Mouse (Mus musculus): ENCODE measurements around the gene Ccdc17. TPM values are rescaled to one million over a fixed set of nuclear protein-coding genes. Genes with fewer than 3 reads are reported as not detected.

Ccdc17 gene
- 1 to 10 TPM; 3.1 to 3.5 (median 3.3) TPM for total RNA-seq (2022)

DNA sequence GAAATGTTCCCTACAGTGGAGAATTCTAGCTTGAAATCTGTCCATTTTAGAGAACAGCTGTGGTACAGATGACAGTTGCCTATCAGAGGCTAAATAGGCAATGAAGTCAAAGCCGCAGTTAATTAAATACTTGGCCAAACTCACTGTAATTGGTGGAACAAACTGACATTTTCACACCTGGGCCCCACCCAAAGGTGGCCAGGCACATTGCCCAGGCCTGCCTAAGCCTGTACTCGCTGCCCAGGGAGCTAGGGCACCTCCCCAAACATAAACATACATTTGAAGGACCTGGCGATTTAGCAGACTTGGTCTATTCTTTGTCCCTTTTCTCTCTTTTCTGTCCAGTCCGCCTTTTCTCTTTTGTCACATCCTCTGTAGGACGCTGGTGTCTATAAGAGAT is at the start of gene Ccdc17:
TSS of gene Ccdc17 (plus strand) at position 276 of the 400 bp plus-strand sequence.
- DNase-seq (ENCODE audit: low spot score): no peak

DNA sequence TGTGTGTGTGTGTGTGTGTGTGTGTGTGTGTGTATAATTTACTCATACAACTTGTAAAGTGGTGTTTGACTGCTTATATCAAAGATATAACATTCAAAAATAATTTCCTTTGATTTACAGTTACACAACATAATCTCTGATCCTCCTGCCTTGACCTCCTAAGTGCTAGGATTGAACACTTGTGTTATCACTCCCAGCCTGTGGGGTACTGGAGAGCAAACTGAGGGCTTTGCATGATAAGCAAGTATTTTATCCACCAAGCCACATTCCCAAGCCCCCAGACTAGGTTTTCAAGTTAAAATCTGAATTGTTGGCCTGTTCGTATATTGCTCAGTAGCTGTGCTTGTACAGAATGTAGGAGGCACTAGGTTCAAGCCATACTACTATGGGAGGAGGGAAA is 46.0 kb upstream of the Ccdc17 start:
- DNase-seq (ENCODE audit: low spot score): no peak

DNA sequence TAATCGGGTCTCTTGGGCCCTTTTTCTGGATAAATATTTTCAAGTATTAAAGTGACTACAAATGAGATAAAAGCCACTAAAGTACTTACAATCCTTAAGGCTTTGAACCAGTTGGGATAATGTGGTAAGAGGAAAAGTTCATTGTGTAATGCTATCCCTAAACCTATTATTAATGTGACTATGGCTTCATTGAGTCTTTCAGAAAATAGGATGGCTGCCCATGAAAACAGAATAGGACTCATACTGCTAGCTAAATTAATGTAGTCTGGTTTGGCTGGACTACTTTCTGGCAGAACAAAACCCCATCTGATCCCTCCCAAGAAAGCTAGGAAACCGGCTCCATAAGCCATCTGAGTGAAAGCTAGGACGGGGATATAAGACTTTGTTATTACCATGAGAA is 43.4 kb upstream of the Ccdc17 start:
- no peak for DNase-seq (ENCODE audit: low spot score)

DNA sequence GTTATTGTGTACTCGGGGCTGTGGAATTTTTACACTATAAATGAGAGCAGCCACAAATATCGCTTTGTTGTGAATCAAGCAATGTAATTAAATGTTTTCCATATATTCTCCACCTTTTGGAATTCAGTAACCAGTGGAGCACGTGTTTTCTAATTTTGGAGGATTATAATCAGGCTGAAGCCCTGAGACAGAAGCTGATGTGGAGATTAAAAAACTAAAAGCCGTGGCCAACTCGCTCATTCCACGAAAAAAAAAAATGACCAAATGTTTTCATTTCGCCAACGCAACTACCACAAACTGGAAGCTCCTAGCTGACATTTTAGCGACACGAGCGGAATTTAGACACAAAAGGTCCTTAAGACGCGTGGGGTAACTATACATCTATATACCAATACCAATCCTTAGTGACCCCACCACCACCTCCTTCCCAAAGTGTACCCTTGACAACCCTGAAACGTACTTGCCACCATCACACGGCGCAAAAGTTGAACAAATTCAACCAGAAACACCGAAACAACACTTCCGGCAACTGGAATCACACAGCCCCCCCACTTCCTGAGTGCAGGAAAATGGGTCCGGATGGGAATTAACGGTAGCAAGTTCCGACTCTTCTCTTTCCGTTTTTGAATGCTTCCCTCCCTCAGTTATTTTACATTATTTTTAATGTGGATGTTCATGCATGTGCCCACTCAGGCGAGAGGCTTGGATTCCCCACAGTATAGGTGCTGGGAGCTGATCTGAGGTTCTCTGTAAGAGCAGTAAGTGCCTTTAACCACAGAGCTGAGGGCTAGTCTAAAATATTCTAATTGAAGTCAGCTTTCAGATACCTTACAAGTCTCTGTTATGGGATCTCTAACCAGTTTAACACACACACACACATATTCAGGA is 40.8 kb upstream of the Ccdc17 start, which contains the start of gene Tmem69:
TSS of gene Tmem69 (minus strand) at position 524 of the 888 bp plus-strand sequence.
- peak; percentile 79 for DNase-seq (ENCODE audit: low spot score)

DNA sequence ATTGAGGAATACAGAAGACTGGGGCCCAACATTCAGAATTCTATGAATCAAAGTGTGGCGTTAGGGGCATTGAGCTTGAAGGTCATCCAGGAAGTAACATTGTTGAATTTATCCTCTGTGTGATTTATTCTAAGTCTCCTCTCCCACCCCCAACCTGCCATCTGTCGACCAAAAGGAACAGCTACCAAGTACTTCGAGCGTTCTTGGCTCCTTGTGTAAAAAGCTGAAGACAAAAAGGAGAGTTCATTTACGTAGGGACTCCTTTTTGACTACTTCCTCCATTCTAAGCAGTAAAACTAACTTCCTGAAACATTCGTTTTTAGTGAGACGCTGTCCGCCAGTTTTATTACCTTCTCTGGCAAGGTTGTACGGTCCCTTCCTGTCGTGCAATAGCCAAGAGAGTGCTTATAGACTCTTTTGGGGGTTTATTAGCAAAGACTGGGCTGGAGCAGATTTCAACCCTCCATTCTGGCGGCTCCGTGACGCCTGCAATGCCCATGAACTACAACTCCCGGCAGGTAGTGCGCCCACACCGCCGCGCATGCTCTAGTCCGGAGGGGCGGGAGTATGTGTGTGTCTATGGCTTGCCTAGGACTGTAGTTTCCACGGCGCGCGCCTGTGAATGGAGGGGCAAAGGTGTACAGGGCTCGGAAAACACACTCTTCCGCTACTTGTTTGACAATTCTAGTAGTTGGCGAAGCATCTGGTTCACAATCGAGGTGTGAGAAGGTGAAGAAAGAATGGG is 39.7 kb upstream of the Ccdc17 start:
- DNase-seq (ENCODE audit: low spot score): peak; percentile 95

DNA sequence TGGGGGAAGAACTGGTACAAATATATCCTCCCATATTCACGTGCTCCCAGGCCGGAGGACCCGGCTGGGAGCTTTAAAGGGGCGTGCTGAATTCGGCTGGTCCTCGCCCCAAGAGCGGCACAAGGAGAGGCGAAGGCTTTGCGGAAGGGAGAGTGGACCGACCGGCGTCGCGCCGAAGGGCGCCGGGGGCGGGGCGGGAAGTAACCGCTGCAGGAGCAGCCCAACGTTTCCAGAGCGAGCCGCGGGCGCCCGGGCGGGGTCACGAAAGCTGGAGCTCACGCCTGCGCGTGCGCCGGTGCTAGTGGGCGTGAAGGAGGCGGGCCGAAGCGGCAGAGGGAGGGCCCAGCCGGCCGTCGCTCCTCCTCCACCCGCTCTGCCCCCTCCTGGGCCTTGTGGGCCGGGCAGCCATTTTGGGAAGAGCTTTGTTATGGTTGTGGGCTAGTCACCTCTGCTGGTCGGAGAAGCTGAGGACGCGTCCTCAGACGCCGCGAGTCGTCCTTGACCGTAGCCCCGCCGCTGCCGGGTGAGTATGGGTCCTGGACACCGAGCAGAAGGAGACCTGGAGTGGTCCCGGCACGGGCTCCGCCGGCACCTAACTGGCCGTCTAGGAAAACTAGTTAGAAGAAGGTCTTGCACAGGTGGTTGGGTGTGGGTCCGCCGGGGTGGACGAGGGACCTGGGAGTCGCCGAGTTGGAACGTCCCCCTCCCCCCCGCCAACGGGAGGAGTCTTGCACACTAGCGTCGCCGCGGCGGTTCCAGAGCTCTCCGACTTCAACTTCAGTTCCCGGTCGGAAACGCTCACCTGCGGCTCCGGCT is 38.9 kb upstream of the Ccdc17 start, which contains the start of gene Gpbp1l1:
TSS of gene Gpbp1l1 (plus strand) at position 353 of the 816 bp plus-strand sequence.
- DNase-seq (ENCODE audit: low spot score): peak; percentile 95

DNA sequence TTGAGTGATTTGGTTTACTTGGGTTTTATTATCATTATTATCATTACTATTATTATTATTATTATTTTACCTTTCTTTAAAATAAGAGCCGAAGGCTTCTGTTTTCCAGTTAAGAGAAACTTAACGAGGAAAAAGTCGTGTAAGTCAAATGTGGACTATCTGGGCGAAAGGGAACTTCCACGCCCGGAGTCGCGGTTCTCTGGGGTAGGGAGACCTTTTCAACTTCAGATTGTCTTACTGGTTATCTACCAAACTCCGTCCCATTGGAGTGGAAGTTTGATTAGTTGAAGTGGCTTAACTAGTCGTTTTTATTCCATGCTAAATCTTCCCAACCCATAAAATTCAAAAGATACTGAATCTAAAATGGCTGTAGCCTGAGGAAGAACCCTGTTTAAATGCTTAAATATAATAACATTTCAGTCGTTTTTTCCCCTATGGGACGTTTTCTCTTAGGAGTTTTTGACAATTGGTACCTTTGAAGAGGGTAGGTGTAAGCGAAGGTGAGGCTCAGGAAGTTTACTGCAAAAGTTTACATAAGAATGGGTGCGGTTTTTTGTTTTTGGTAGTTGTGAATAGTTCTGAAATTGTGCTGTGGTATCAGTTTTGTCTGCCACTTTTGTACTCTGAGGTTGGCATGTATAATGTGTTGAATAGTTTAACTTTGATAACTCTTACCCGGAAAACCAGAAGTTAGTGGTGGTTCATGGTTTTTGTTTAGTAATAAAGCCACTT is 38.1 kb upstream of the Ccdc17 start:
- DNase-seq (ENCODE audit: low spot score): no peak

DNA sequence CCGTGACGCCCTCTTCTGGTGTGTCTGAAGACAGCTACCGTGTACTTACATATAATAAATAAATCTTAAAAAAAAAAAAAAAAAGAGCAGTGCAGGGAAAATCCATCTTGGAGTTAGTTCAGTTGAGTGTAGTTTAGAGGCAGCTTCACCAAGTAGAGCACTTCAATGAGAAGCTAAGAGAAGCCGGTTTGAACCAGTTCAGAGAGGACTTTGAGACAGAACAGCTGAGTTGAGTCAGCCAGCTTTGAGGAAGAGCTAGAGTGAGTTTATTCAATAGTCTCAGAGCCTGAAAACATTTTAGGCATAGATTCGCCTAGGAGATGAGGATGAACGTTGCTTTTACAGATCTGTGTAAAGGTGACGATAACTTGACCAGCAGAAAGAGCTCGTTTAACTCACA is 661 bp upstream of the Ccdc17 start:
- no peak for DNase-seq (ENCODE audit: low spot score)

DNA sequence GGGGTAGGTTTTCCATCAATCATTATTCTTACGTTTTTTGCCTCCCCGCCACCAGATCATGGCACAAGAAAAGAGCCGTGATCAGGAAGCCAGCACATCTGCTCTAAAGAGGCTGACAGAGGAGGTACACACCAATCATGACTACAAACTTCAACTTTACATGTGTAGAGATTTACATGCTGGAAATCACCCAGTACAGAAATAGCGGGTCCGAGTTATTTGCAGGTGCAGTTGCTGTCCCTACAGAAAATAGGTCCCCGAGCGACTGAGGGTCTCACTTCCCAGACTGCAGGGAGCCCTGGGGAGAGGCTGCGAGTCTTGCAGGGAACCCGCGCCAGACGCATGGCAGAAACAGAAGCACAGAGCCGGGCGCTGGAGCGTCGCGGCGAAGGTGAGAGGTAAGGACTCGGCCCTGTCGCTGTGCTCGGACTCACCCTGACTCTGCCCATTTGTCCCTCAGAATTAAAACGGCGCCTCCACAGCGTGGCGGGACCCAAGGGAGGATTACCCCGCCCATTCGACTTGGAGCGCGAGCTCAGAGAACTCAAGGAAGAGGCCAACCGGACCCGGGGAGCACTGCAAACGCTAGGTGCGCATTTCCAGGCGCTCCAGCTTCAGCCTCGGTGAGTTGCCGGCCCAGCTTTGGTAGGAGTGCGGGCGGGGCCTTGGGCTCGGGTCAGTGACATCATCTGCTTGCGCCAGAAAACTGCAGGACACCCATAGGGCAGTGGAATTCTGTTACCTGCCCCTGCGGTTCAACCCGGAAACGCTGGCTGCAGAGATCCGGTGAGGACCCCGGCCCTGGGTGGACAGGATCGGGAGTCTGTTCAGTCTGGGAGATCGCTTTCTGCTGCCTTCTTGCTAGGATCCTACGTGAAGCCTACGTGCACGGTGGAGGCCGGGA is 776 bp downstream of the Ccdc17 start:
- peak; percentile 87 for DNase-seq (ENCODE audit: low spot score)

DNA sequence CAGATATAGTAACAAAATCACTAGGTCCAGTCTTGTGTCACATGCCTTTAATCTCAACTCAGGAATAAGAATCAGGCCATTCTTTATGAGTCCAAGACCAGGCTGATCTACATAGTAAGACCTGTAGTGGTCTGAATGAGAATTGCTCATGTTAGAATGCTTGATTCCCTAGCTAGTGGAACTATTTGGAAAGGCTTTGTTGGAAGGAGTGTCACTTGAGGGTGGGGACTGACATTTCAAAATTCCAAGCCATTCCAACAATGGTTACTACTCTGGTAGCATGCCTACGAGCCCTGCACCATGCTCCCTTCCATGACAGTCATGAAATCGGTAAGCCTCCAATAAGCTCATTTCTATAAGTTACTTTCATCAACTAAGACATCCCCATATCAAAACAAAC is 16.2 kb downstream of the Ccdc17 start:
- no peak for DNase-seq (ENCODE audit: low spot score)

DNA sequence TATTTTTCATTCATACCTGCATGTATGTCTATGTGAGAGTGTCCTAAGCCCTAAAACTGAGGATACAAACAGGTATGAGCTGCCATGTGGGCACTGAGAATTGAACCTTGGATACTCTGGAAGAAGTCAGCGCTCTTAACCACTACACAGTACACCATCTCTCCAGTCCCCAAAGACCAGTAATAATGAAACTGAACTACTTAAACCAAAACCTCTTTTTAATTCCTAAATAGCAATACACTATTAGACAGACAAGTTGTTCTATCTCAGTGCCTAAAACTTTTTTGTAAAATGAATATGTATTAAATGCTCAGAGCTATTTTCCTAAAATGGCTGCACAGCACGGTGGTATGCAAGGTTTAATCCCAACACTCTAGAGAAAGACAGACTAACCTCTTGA is 18.8 kb downstream of the Ccdc17 start:
- DNase-seq (ENCODE audit: low spot score): no peak

DNA sequence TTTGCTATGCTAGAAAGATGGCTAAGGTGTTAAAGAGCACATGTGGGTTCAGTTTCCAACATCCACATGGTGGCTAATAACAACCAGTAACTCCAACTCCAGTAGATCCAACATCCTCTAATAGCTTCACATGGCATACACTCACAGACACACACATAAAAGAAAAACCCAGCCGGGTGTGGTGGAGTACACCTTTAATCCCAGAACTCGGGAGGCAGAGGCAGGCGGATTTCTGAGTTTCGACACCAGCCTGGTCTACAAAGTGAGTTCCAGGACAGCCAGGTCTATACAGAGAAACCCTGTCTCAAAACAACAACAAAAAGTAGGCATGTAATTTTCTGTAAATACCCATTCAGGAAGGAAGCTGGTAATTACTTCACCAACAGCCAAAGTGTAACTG is 28.4 kb downstream of the Ccdc17 start:
- no peak for DNase-seq (ENCODE audit: low spot score)

DNA sequence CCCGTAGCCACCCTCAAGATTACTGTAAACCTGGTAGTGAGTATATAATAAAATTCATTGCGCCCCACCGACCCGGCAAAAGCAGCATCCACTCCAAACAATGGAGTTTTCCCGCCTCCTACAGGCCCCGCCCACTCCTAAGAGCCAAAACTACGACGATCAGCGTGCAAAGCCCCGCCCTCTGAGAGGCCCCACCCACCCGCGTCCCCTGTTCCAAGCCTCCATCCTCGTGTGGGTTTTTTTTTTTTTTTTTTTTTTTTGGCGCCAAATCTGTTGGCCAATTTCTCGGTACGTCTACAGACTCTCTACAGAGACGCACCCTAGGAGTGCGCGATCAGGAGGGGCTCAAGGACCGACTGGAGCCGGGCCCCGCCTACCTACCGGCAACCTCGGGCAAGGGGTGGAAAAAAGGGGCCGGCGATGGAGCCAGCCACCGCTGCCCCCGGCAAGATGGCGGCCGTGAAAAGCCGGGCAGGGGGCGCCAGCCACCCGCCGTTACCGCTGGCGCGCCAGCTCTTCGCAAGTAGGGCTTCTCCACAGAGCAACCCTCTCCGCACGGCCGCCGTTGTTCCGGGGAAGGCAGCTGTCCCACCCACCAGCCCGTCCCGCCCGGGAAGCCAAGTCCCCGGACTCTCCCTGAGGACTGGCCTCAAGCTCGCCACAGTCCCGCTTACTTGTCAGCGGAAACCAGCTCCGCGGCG is 30.4 kb downstream of the Ccdc17 start:
- DNase-seq (ENCODE audit: low spot score): peak; percentile 76

DNA sequence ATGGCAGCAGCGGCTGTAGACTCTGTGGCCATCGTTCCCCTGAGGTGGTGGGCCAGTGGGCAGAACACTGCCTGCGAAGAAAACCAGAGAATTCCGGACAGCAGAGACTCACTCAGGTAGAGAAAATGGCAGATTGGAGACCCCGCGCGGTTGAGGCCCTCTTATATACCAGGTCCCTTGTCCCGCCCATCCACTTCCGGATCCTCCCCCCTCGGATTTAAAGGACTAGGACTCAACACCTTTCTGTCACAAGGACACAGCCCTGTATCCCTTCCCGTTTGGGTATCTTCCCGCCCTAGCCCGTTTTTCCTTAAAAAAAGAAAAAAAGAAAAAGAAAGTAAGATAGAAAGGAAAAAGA is 30.9 kb downstream of the Ccdc17 start:
- DNase-seq (ENCODE audit: low spot score): peak; percentile 96

DNA sequence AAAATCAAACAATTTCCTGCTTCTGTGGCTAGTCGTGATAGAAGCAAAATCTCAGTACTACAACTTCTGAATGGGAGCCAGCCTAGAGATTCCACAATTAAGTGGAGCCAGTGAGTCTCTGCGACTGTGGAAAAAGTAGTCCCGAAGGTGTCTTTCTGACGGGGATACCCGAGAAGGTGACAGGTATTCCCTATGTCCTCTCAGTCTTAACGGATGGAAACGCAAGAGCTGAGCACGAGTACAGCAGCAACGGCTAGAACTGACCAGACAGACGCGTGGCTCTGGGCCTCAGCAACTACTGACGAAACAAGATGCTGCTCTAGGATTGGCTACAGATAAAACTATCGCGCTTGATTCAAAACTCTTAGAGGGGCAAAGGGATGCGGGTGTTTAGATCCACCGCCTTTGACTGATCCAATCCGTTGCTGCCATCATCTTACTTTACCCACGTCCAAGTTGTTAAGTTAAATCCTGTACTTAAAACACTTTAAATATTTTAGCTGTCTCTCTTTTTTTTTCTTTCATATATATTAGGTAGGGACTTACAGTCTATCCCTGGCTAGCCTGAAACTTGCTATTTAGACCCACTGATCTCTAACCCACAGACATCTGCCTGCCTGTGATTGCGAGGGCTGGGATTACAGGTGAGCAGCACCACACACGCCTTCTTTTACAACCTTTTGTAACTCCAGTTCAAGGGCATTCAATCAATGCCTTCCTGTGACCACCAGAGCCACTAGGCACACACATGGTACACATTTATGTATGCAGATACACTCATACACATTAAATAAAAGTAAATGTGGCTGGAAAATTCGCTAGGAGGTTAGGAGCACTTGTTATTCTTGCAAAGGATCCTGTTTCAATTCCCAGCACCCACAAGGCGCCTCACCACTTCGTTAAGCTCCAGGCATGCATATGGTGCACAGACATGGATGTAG is 31.5 kb downstream of the Ccdc17 start, which contains the start of gene Nasp:
TSS of gene Nasp (minus strand) at position 220 of the 941 bp plus-strand sequence.
- DNase-seq (ENCODE audit: low spot score): peak; percentile 90

DNA sequence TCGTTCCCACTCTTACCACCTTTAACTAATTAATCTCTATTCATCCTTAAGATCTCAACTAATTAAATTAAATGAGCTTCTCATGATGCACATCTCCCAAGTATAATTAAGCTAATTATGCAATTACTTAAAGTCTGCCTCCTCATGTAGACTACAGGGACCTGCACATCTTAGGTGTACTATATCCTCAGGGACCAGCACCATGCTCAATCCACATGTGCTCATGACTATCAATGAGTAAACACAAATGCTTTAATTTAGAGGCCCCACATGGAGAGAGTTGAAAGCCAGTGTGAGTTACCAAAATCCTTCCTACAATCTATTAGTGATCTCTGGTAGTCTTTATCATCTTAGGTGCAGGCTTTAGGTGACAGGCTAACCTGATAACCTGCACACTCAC is 38.7 kb downstream of the Ccdc17 start:
- no peak for DNase-seq (ENCODE audit: low spot score)

DNA sequence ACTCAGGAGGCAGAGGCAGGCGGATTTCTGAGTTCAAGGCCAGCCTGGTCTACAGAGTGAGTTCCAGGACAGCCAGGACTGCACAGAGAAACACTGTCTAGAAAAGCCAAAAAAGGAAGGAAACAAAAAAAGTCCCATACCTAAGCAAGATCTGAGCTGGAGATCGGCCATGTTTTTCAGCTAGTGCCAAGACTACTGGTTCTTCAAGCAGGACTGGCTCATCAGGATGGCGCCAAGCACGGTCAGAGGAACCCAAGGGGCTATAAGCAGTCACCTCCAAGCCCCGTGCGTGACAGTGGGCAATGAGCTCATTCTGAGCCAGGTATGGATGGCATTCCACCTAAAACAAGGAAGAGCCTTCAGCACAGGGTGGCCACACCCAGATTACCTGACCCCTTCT is 42.4 kb downstream of the Ccdc17 start:
- DNase-seq (ENCODE audit: low spot score): no peak

DNA sequence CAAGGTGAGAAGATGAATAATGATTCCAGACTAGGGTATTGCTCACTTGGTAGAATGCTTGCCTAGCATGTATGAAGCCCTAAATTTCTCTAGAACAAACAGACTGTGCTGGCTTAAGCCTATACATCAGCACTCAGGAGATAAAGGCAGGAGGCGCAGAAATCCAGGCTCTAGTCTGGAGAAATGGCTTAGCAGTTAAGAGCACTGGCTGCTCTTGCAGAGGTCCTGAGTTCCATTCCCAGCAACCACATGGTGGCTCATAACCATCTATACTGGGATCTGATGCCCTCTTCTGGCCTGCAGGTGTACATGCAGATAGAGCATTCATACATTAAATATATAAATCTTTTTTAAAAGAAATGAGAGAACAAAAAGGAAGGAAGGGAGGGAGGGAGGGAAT is 45.6 kb downstream of the Ccdc17 start:
- no peak for DNase-seq (ENCODE audit: low spot score)
